Comparison of ENCODE assay signal across 7 mouse cellular contexts in genomic region chr9:20975431-20976215, GRCm38 (mm10). TPM values are rescaled to one million over a fixed set of nuclear protein-coding genes. Genes with fewer than 3 reads are reported as not detected.
DNase-seq lines count a peak whose midpoint lies in the region; ATAC-seq lines count a peak whose summit lies in the region.

No protein-coding gene starts in this region.

- H3K4me1 ChIP-seq in heart, embryonic 11.5 days (ENCODE audit: control insufficient read depth, insufficient read depth, low read length) = peaks cover 41% of the 10 kb centered on the region
- H3K4me1 ChIP-seq in stomach, embryonic 15.5 days = peaks cover 50% of the 10 kb centered on the region

- no peaks in the 10 kb centered on the region for H3K9me3 ChIP-seq in heart, embryonic 11.5 days (replicated peaks; ENCODE audit: control insufficient read depth, low read length)
- H3K9me3 ChIP-seq in stomach, embryonic 15.5 days = no peaks in the 10 kb centered on the region

- H3K4me3 ChIP-seq in heart, embryonic 11.5 days (ENCODE audit: low read depth, low read length) = peak overlapping the region; percentile 78
- H3K4me3 ChIP-seq in stomach, embryonic 15.5 days (replicated peaks) = peak overlapping the region; percentile 91

- peak overlapping the region; percentile 86 for H3K4me2 ChIP-seq in heart, embryonic 11.5 days
- peak overlapping the region; percentile 76 for H3K4me2 ChIP-seq in stomach, embryonic 15.5 days

- H3K27me3 ChIP-seq in heart, embryonic 11.5 days (ENCODE audit: control insufficient read depth, insufficient read depth, low read length) = no peaks in the 10 kb centered on the region
- no peaks in the 10 kb centered on the region for H3K27me3 ChIP-seq in stomach, embryonic 15.5 days (replicated peaks)

- under 1% methylated on average over 45 of the region's 45 CpGs for WGBS in heart, embryonic 11.5 days (ENCODE audit: insufficient replicate concordance)
- under 1% methylated on average over 45 of the region's 45 CpGs for WGBS in stomach, embryonic 15.5 days

- H3K36me3 ChIP-seq in heart, embryonic 11.5 days (ENCODE audit: control insufficient read depth, insufficient read depth, low read length) = no peaks in the 10 kb centered on the region
- H3K36me3 ChIP-seq in stomach, embryonic 15.5 days = no peaks in the 10 kb centered on the region

- H3K27ac ChIP-seq in heart, embryonic 11.5 days (ENCODE audit: low read depth, low read length) = peak overlapping the region; percentile 90
- peak overlapping the region; percentile 95 for H3K27ac ChIP-seq in stomach, embryonic 15.5 days

- ATAC-seq in heart, embryonic 11.5 days (replicated peaks; ENCODE audit: insufficient number of reproducible peaks, low FRiP score, low TSS enrichment) = peak; percentile 64
- peak; percentile 39 for ATAC-seq in megakaryocyte progenitor cell, adult 5-6 weeks (replicated peaks; ENCODE audit: poor library complexity)
- no peak for ATAC-seq in stomach, embryonic 15.5 days (ENCODE audit: insufficient read depth, low FRiP score, low read depth)

- DNase-seq in 3T3-L1 (ENCODE audit: low read depth, low spot score) = peak; percentile 72
- DNase-seq in CD4-positive helper T cell, adult 2 months (ENCODE audit: low read depth, low spot score) = peak; percentile 61
- peak; percentile 86 for DNase-seq in embryo, embryonic 10 days (ENCODE audit: low spot score)
- peak; percentile 67 for DNase-seq in kidney, postnatal 14 days

- H3K9ac ChIP-seq in heart, embryonic 11.5 days (ENCODE audit: low read depth, low read length) = peak overlapping the region; percentile 83
- peak overlapping the region; percentile 87 for H3K9ac ChIP-seq in stomach, embryonic 15.5 days

RNA-seq across cellular contexts. Expression of gene S1pr2, which starts 1.0 kb away (rescaled TPM):
- polyA plus RNA-seq in heart, embryonic 11.5 days (2014; fragmentation: Nextera tagmentation; extraction: Ambion mirVana) = 24.6 and 26.5 TPM in 2 replicates
- 4.7 and 5.2 TPM in 2 replicates for total RNA-seq in megakaryocyte progenitor cell, adult 5-6 weeks (2015)
- total RNA-seq in megakaryocyte progenitor cell, adult 5-6 weeks (2017) = 1.8 and 2.5 TPM in 2 replicates
- 39.4 and 40.1 TPM in 2 replicates for polyA plus RNA-seq in stomach, embryonic 15.5 days (2015; fragmentation: Nextera tagmentation; extraction: Ambion mirVana)

RNA-seq across cellular contexts. Expression of gene Dnmt1, which starts 15.9 kb away (rescaled TPM):
- polyA plus RNA-seq in heart, embryonic 11.5 days (2014; fragmentation: Nextera tagmentation; extraction: Ambion mirVana) = 50.5 and 59.3 TPM in 2 replicates
- 109 and 114 TPM in 2 replicates for total RNA-seq in megakaryocyte progenitor cell, adult 5-6 weeks (2015)
- total RNA-seq in megakaryocyte progenitor cell, adult 5-6 weeks (2017) = 222 and 314 TPM in 2 replicates
- polyA plus RNA-seq in stomach, embryonic 15.5 days (2015; fragmentation: Nextera tagmentation; extraction: Ambion mirVana) = 74.7 and 76.0 TPM in 2 replicates

RNA-seq across cellular contexts. Expression of gene Mrpl4, which starts 26.9 kb away (rescaled TPM):
- polyA plus RNA-seq in heart, embryonic 11.5 days (2014; fragmentation: Nextera tagmentation; extraction: Ambion mirVana) = 140 and 147 TPM in 2 replicates
- total RNA-seq in megakaryocyte progenitor cell, adult 5-6 weeks (2015) = 42.0 and 48.1 TPM in 2 replicates
- total RNA-seq in megakaryocyte progenitor cell, adult 5-6 weeks (2017) = 44.1 and 50.7 TPM in 2 replicates
- polyA plus RNA-seq in stomach, embryonic 15.5 days (2015; fragmentation: Nextera tagmentation; extraction: Ambion mirVana) = 129 and 133 TPM in 2 replicates

RNA-seq across cellular contexts. Expression of gene Icam1, which starts 40.2 kb away (rescaled TPM):
- 8.1 and 8.5 TPM in 2 replicates for polyA plus RNA-seq in heart, embryonic 11.5 days (2014; fragmentation: Nextera tagmentation; extraction: Ambion mirVana)
- 5.3 and 6.9 TPM in 2 replicates for total RNA-seq in megakaryocyte progenitor cell, adult 5-6 weeks (2015)
- total RNA-seq in megakaryocyte progenitor cell, adult 5-6 weeks (2017) = 9.2 and 9.8 TPM in 2 replicates
- polyA plus RNA-seq in stomach, embryonic 15.5 days (2015; fragmentation: Nextera tagmentation; extraction: Ambion mirVana) = 10.9 and 11.3 TPM in 2 replicates

RNA-seq across cellular contexts. Expression of gene Icam4, which starts 53.5 kb away (rescaled TPM):
- polyA plus RNA-seq in heart, embryonic 11.5 days (2014; fragmentation: Nextera tagmentation; extraction: Ambion mirVana) = 18.9 and 25.4 TPM in 2 replicates
- total RNA-seq in megakaryocyte progenitor cell, adult 5-6 weeks (2015) = 4.5 and 7.8 TPM in 2 replicates
- total RNA-seq in megakaryocyte progenitor cell, adult 5-6 weeks (2017) = 3.7 and 4.0 TPM in 2 replicates
- polyA plus RNA-seq in stomach, embryonic 15.5 days (2015; fragmentation: Nextera tagmentation; extraction: Ambion mirVana) = 6.6 and 16.2 TPM in 2 replicates
